Mouse (Mus musculus): ENCODE measurements around the gene Taf3. TPM values are rescaled to one million over a fixed set of nuclear protein-coding genes. Genes with fewer than 3 reads are reported as not detected.

Gene Taf3
- 7.2 and 7.8 TPM in 2 replicates for total RNA-seq (2012; rRNA removed)

DNA sequence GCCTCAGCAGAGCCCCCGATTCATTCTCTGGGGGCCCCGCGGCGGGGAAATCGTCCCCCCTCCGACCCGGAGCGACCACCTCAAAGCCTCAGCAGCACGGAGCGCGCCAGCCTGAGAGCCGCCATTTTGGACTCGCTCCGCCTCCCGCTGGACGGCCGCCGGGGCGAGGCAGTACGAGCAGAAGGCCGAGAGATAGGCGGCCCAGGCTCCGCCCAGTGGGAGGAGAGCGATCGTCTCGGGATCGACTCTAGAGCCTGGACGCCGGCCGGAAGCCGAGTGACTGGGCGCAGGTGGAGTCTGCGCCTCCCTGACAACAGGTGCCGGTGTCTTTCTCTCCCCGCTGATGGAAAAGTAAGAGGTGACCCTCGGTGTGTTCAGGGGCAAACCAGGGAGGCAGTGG, at the start of gene Taf3:
TSS of gene Taf3 (minus strand) at position 136 of the 400 bp plus-strand sequence.
- in situ Hi-C loops (cut with MboI; ENCODE audit: low sequenced_read_pairs in 2 of 2, unreplicated experiment in 2 of 2), result no loop called here
- no peaks in the 10 kb centered on the region for H3K9me3 ChIP-seq (ENCODE audit: control insufficient read depth, insufficient read depth, low read depth, low read length)
- no peak within 1 kb of the TSS for H3K27ac ChIP-seq (ENCODE audit: insufficient read depth, low read depth, low read length, poor library complexity, severe bottlenecking)
- peak within 1 kb of the TSS; percentile 97 for H3K9ac ChIP-seq (ENCODE audit: insufficient read depth, low read depth, low read length, poor library complexity, severe bottlenecking)
- H3K36me3 ChIP-seq (ENCODE audit: control insufficient read depth, insufficient read depth, low read length, poor library complexity, severe bottlenecking), result no peaks in the 10 kb centered on the region
- peak; percentile 93 for DNase-seq (ENCODE audit: low read depth, low spot score)
- TF ChIP-seq CHD2 (IDR thresholded peaks at IDR 0.05; ENCODE audit: low read depth, low read length) (no peak), HCFC1 (IDR thresholded peaks at IDR 0.05; ENCODE audit: borderline replicate concordance, insufficient read depth, low read length) (peak; percentile 84)
- no peaks in the 10 kb centered on the region for H3K4me1 ChIP-seq (ENCODE audit: control insufficient read depth in 2 of 2, insufficient read depth in 2 of 2, low read length in 2 of 2, poor library complexity in 1 of 2)
- H3K4me3 ChIP-seq (ENCODE audit: insufficient read depth in 1 of 2, low read depth in 1 of 2, low read length in 2 of 2, poor library complexity in 1 of 2, severe bottlenecking in 1 of 2), result peak within 1 kb of the TSS; percentile 96 to 99

DNA sequence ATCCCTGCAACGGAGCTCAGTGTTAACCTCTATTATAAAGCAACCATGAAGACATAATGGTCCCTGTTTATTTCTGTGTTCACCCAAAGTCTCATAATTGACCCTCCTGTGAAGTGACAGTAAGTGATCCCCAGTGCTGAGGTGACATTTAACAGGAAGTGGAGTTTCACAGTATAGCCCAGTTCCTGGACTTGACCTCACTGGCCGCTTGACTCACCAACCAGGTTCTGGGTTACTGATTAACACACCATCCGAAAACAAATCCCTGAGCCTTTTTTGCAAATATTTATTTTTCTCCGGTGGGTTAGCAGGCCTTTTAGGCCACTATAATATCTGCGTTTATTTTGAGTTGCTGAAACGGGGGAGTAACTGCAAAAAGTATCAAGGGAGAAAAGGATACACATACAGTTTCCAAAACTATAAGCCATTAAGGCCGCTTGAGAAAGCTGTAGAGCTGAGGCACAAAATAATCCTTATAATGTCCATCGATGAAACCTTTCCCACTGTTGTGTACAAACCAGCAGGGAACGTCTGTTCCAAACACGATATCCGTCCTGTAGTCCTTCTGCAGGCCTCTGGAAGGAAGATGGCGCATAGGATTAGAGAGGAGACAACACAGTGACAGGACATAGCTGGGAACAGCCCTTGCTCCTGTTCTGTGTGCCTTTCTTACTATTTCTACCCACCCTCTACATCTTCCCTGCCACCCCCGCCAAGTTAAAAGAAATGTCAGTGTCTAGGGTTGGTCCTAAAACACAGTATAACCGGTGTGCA, 46.1 kb upstream of the Taf3 start:
- Histone ChIP-seq H3K4me3 (ENCODE audit: insufficient read depth in 1 of 2, low read depth in 1 of 2, low read length in 2 of 2, poor library complexity in 1 of 2, severe bottlenecking in 1 of 2) (no peak overlapping the region), H3K9me3 (ENCODE audit: control insufficient read depth, insufficient read depth, low read depth, low read length) (no peaks in the 10 kb centered on the region), H3K4me1 (ENCODE audit: control insufficient read depth in 2 of 2, insufficient read depth in 2 of 2, low read length in 2 of 2, poor library complexity in 1 of 2) (no peaks in the 10 kb centered on the region; a peak in 1 of 4 replicates), H3K36me3 (ENCODE audit: control insufficient read depth, insufficient read depth, low read length, poor library complexity, severe bottlenecking) (peaks cover 13% of the 10 kb centered on the region), H3K27ac (ENCODE audit: insufficient read depth, low read depth, low read length, poor library complexity, severe bottlenecking) (no peak overlapping the region), H3K9ac (ENCODE audit: insufficient read depth, low read depth, low read length, poor library complexity, severe bottlenecking) (no peak overlapping the region)
- DNase-seq (ENCODE audit: low read depth, low spot score), result no peak
- TF ChIP-seq CHD2 (IDR thresholded peaks at IDR 0.05; ENCODE audit: low read depth, low read length) (no peak), MAFK (IDR thresholded peaks at IDR 0.05; ENCODE audit: insufficient read depth, low read depth, low read length) (no peak), ZC3H11A (IDR thresholded peaks at IDR 0.05; ENCODE audit: borderline replicate concordance, low read depth, low read length) (no peak), HCFC1 (IDR thresholded peaks at IDR 0.05; ENCODE audit: borderline replicate concordance, insufficient read depth, low read length) (no peak), ZNF384 (IDR thresholded peaks at IDR 0.05; ENCODE audit: low read depth, low read length) (no peak)
- in situ Hi-C loops (cut with MboI; ENCODE audit: low sequenced_read_pairs in 2 of 2, unreplicated experiment in 2 of 2), result no loop called here

DNA sequence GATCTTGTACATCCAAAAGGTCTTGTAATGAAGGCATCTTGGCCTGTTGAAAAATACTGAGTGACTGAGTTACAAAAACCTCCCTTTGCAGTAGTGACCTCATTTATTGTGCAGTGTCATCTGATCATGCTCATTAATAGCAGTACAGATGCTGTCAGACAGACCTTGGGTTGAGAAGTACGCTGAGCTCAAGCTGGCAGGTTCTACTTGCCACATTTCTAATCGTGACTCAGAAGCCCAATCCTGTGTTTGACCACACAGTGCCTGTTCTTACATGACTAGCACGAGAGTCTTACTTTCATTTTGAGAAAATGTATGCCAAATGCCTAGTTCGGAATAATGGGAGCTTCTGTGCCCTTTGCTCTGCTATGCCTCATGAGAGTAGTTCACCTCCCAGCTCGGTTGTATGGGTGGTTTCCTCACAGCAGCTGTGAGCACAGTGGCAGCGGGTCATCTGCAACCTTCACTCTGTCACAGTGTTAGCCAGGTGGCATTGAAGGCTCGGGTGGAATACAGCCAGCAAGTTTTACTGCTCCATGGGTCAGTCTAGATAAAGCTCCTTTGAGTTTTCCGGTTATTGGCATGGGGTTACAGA, 39.0 kb upstream of the Taf3 start:
- in situ Hi-C loops (cut with MboI; ENCODE audit: low sequenced_read_pairs in 2 of 2, unreplicated experiment in 2 of 2), result no loop called here
- H3K4me1 ChIP-seq (ENCODE audit: control insufficient read depth in 2 of 2, insufficient read depth in 2 of 2, low read length in 2 of 2, poor library complexity in 1 of 2), result peaks cover 0 to 3% of the 10 kb centered on the region in 2 experiments; a peak in 1 of 4 replicates
- H3K36me3 ChIP-seq (ENCODE audit: control insufficient read depth, insufficient read depth, low read length, poor library complexity, severe bottlenecking), result peaks cover 18% of the 10 kb centered on the region
- TF ChIP-seq MAFK (IDR thresholded peaks at IDR 0.05; ENCODE audit: insufficient read depth, low read depth, low read length), result no peak
- no peak for TF ChIP-seq ZNF384 (IDR thresholded peaks at IDR 0.05; ENCODE audit: low read depth, low read length)
- no peak for TF ChIP-seq CHD2 (IDR thresholded peaks at IDR 0.05; ENCODE audit: low read depth, low read length)
- no peak for TF ChIP-seq HCFC1 (IDR thresholded peaks at IDR 0.05; ENCODE audit: borderline replicate concordance, insufficient read depth, low read length)
- no peak for TF ChIP-seq ZC3H11A (IDR thresholded peaks at IDR 0.05; ENCODE audit: borderline replicate concordance, low read depth, low read length)
- H3K9ac ChIP-seq (ENCODE audit: insufficient read depth, low read depth, low read length, poor library complexity, severe bottlenecking), result no peak overlapping the region
- H3K9me3 ChIP-seq (ENCODE audit: control insufficient read depth, insufficient read depth, low read depth, low read length), result no peaks in the 10 kb centered on the region
- no peak overlapping the region for H3K4me3 ChIP-seq (ENCODE audit: insufficient read depth in 1 of 2, low read depth in 1 of 2, low read length in 2 of 2, poor library complexity in 1 of 2, severe bottlenecking in 1 of 2)
- H3K27ac ChIP-seq (ENCODE audit: insufficient read depth, low read depth, low read length, poor library complexity, severe bottlenecking), result no peak overlapping the region
- DNase-seq (ENCODE audit: low read depth, low spot score), result no peak

DNA sequence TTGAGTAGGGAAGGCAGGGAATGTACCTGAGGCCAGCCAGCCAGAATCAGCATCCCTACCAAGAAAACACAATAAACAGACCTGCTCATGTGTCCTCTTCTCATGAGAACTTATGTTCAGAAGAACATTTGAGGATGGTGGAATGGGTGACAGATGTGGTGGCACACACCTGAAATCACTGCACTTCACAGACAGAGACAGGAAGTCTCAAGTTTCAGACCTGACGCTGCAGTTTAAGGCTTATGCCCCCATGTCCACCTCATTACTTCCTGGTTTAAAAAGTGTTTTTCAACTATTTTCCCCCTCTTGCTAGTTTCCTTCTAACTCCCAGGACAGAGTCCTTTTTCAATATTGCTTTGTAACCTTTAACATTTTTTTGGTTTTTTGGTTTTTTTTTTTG, 34.3 kb upstream of the Taf3 start:
- TF ChIP-seq ZNF384 (IDR thresholded peaks at IDR 0.05; ENCODE audit: low read depth, low read length) (no peak), MAFK (IDR thresholded peaks at IDR 0.05; ENCODE audit: insufficient read depth, low read depth, low read length) (no peak), CHD2 (IDR thresholded peaks at IDR 0.05; ENCODE audit: low read depth, low read length) (no peak), ZC3H11A (IDR thresholded peaks at IDR 0.05; ENCODE audit: borderline replicate concordance, low read depth, low read length) (no peak), HCFC1 (IDR thresholded peaks at IDR 0.05; ENCODE audit: borderline replicate concordance, insufficient read depth, low read length) (no peak)
- Histone ChIP-seq H3K4me1 (ENCODE audit: control insufficient read depth in 2 of 2, insufficient read depth in 2 of 2, low read length in 2 of 2, poor library complexity in 1 of 2) (peaks cover 2 to 10% of the 10 kb centered on the region in 2 experiments; a peak in 3 of 4 replicates), H3K27ac (ENCODE audit: insufficient read depth, low read depth, low read length, poor library complexity, severe bottlenecking) (no peak overlapping the region), H3K9me3 (ENCODE audit: control insufficient read depth, insufficient read depth, low read depth, low read length) (no peaks in the 10 kb centered on the region), H3K9ac (ENCODE audit: insufficient read depth, low read depth, low read length, poor library complexity, severe bottlenecking) (no peak overlapping the region), H3K36me3 (ENCODE audit: control insufficient read depth, insufficient read depth, low read length, poor library complexity, severe bottlenecking) (0 out of 2 replicates have a peak, but pooled peaks cover 5% of the 10 kb centered on the region), H3K4me3 (ENCODE audit: insufficient read depth in 1 of 2, low read depth in 1 of 2, low read length in 2 of 2, poor library complexity in 1 of 2, severe bottlenecking in 1 of 2) (no peak overlapping the region)
- in situ Hi-C loops (cut with MboI; ENCODE audit: low sequenced_read_pairs in 2 of 2, unreplicated experiment in 2 of 2), result no loop called here
- no peak for DNase-seq (ENCODE audit: low read depth, low spot score)

Data from ES-E14 (cell line).